ENCODE assay signal across 8 mouse cellular contexts in genomic region chr5:113882566-113883383, GRCm38 (mm10). TPM values are rescaled to one million over a fixed set of nuclear protein-coding genes. Genes with fewer than 3 reads are reported as not detected.
DNase-seq lines count a peak whose midpoint lies in the region; ATAC-seq lines count a peak whose summit lies in the region.

No protein-coding gene starts in this region.

- H3K4me1 ChIP-seq in forebrain, embryonic 14.5 days (ENCODE audit: control insufficient read depth, insufficient read depth, low read length): peaks cover 39% of the 10 kb centered on the region
- peaks cover 17% of the 10 kb centered on the region for H3K4me1 ChIP-seq in limb, embryonic 12.5 days (replicated peaks)
- H3K4me1 ChIP-seq in neural tube, embryonic 15.5 days: peaks cover 56% of the 10 kb centered on the region

- ATAC-seq in forebrain, embryonic 14.5 days: peak; percentile 80
- ATAC-seq in limb, embryonic 12.5 days (ENCODE audit: insufficient number of reproducible peaks, insufficient read depth, low FRiP score, low TSS enrichment, low read depth): no peak
- ATAC-seq in neural tube, embryonic 15.5 days (ENCODE audit: low FRiP score): no peak

- no peak overlapping the region for H3K4me3 ChIP-seq in forebrain, embryonic 14.5 days (ENCODE audit: low read depth, low read length)
- H3K4me3 ChIP-seq in limb, embryonic 12.5 days (replicated peaks): no peak overlapping the region
- no peak overlapping the region for H3K4me3 ChIP-seq in neural tube, embryonic 15.5 days (replicated peaks)

- H3K9ac ChIP-seq in forebrain, embryonic 14.5 days (ENCODE audit: low read length): peak overlapping the region; percentile 49
- peak overlapping the region; percentile 0; the same call in 1 of the 2 replicates for H3K9ac ChIP-seq in limb, embryonic 12.5 days (replicated peaks)
- 0 out of 2 replicates have a peak overlapping the region, but pooled peaks have one; percentile 20 for H3K9ac ChIP-seq in neural tube, embryonic 15.5 days (replicated peaks)

- H3K27me3 ChIP-seq in forebrain, embryonic 14.5 days (replicated peaks; ENCODE audit: control insufficient read depth, insufficient read depth, low read length): no peaks in the 10 kb centered on the region
- no peaks in the 10 kb centered on the region for H3K27me3 ChIP-seq in limb, embryonic 12.5 days
- no peaks in the 10 kb centered on the region for H3K27me3 ChIP-seq in neural tube, embryonic 15.5 days (replicated peaks)

- WGBS in forebrain, embryonic 14.5 days: 39% methylated on average over 15 of the region's 15 CpGs
- 65% methylated on average over 15 of the region's 15 CpGs for WGBS in limb, embryonic 12.5 days
- WGBS in neural tube, embryonic 15.5 days: 35% methylated on average over 15 of the region's 15 CpGs

- H3K9me3 ChIP-seq in forebrain, embryonic 14.5 days (replicated peaks; ENCODE audit: control insufficient read depth, low read length): no peaks in the 10 kb centered on the region
- no peaks in the 10 kb centered on the region for H3K9me3 ChIP-seq in limb, embryonic 12.5 days
- no peaks in the 10 kb centered on the region for H3K9me3 ChIP-seq in neural tube, embryonic 15.5 days (replicated peaks)

- peak overlapping the region; percentile 18; the same call in 1 of the 2 replicates for H3K4me2 ChIP-seq in forebrain, embryonic 14.5 days (ENCODE audit: low read length)
- H3K4me2 ChIP-seq in limb, embryonic 12.5 days: no peak overlapping the region
- peak overlapping the region; percentile 11; the same call in 1 of the 2 replicates for H3K4me2 ChIP-seq in neural tube, embryonic 15.5 days

- peaks cover 37% of the 10 kb centered on the region for H3K36me3 ChIP-seq in forebrain, embryonic 14.5 days (ENCODE audit: control insufficient read depth, insufficient read depth, low read length)
- H3K36me3 ChIP-seq in limb, embryonic 12.5 days: peaks cover 32% of the 10 kb centered on the region
- peaks cover 28% of the 10 kb centered on the region for H3K36me3 ChIP-seq in neural tube, embryonic 15.5 days

- DNase-seq in frontal cortex, postnatal 36 days (ENCODE audit: low spot score in 2 of 2): peak; percentile 36 to 45
- DNase-seq in frontal cortex, postnatal 10 days (ENCODE audit: low spot score in 2 of 2): no peak
- peak; percentile 73 for DNase-seq in 3134 (ENCODE audit: extremely low read depth, insufficient read length, low spot score)
- peak; percentile 87 for DNase-seq in forebrain, embryonic 14.5 days (ENCODE audit: low spot score)
- DNase-seq in spleen, adult 12 weeks (ENCODE audit: low spot score): no peak
- no peak for DNase-seq in embryo, embryonic 10.5 days (ENCODE audit: low spot score)

- peak overlapping the region; percentile 96 for H3K27ac ChIP-seq in forebrain, embryonic 14.5 days (ENCODE audit: low read depth, low read length)
- peak overlapping the region; percentile 18 for H3K27ac ChIP-seq in limb, embryonic 12.5 days
- peak overlapping the region; percentile 76 for H3K27ac ChIP-seq in neural tube, embryonic 15.5 days (replicated peaks)

RNA-seq across cellular contexts. Expression of gene Coro1c, which starts 25.8 kb away (rescaled TPM):
- 169 and 193 TPM in 2 replicates for polyA plus RNA-seq in forebrain, embryonic 14.5 days (2014; fragmentation: Nextera tagmentation; extraction: Ambion mirVana)
- polyA plus RNA-seq in limb, embryonic 12.5 days (2016; fragmentation: Nextera tagmentation; extraction: Ambion mirVana): 91.1 and 99.4 TPM in 2 replicates
- polyA plus RNA-seq in neural tube, embryonic 15.5 days (2015; fragmentation: Nextera tagmentation; extraction: Ambion mirVana): 160 and 162 TPM in 2 replicates

RNA-seq across cellular contexts. Expression of gene Selplg, which starts 50.3 kb away (rescaled TPM):
- polyA plus RNA-seq in forebrain, embryonic 14.5 days (2014; fragmentation: Nextera tagmentation; extraction: Ambion mirVana): 1.8 and 1.9 TPM in 2 replicates
- 1.4 and 1.8 TPM in 2 replicates for polyA plus RNA-seq in limb, embryonic 12.5 days (2016; fragmentation: Nextera tagmentation; extraction: Ambion mirVana)
- 2.3 and 27.7 TPM in 2 replicates for polyA plus RNA-seq in neural tube, embryonic 15.5 days (2015; fragmentation: Nextera tagmentation; extraction: Ambion mirVana)

Comparison
In these comparisons a context has a peak if more than half of its experiments do, and no peak if none do; other contexts are left out.
1. DNase-seq: peak in frontal cortex, postnatal 36 days (2 of 2), 3134 (single experiment) and forebrain, embryonic 14.5 days (single experiment); none in frontal cortex, postnatal 10 days (0 of 2), spleen, adult 12 weeks (single experiment) and embryo, embryonic 10.5 days (single experiment).
2. H3K27ac ChIP-seq: peak in every context shown above with its lines; median percentile 96 in forebrain, embryonic 14.5 days; 76 in neural tube, embryonic 15.5 days; 18 in limb, embryonic 12.5 days.
3. Peak in every context shown above with its lines, with median percentiles within 50 percentile points of each other: H3K9ac ChIP-seq.